Mouse (Mus musculus): ENCODE measurements at regions not wholly inside any gene's neighbourhood (a gene's known extent, or its start where the extent isn't known, plus 50 kb on each side); places are given as distances from the start of the nearest gene placed in this dataset.

GRCm38 (mm10) chr3:37977453-37977852 lies 253.2 kb upstream of the Gm5148 start:
- TF ChIP-seq E2F4 (IDR thresholded peaks at IDR 0.05; ENCODE audit: insufficient read depth) (no peak), POLR2A (IDR thresholded peaks at IDR 0.05; ENCODE audit: insufficient read length, low read depth) (no peak), USF1 (IDR thresholded peaks at IDR 0.05; ENCODE audit: low read depth) (no peak), MYOG (IDR thresholded peaks at IDR 0.05; ENCODE audit: control insufficient read depth in 1 of 3, insufficient read depth in 1 of 3, insufficient read length in 2 of 3, low read depth in 2 of 3) (no peak), TCF3 (IDR thresholded peaks at IDR 0.05; ENCODE audit: insufficient read length, low read depth) (no peak)

Measured in myocyte (in vitro differentiated cells).